Mouse (Mus musculus): ENCODE data around the gene Abca13. TPM values are rescaled to one million over a fixed set of nuclear protein-coding genes. Genes with fewer than 3 reads are reported as not detected.
"Not testable (repeated sequence)": the region's sequence is repeated elsewhere in the genome, so short reads cannot be mapped to it uniquely, and the experiment has no call there.

The Abca13 gene
- polyA plus RNA-seq, 1 experiment from 2014 or later: not detected

DNA sequence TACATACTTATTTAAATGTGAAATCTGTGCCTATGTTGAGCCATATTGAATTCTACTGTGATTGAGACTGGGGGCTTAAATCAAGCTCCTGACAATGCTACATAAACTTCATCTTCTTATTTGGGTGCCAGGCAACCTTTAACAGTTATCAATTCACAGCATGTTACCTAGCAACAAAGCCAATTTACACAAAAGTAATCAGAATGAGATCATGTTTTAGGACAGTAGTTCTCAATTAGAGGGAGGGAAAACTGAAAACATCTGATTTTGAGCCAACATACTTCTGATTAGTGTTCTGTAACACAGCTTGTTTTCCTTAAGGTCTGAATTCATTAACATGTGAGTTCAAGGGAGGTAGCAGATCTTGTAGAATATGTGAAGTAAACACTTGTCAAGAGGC is 244.9 kb downstream of the Abca13 start:
- Histone ChIP-seq H3K4me3 (no peak overlapping the region), H3K4me2 (replicated peaks) (no peak overlapping the region), H3K9me3 (no peaks in the 10 kb centered on the region), H3K27me3 (no peaks in the 10 kb centered on the region), H3K4me1 (no peaks in the 10 kb centered on the region), H3K9ac (replicated peaks) (no peak overlapping the region), H3K27ac (replicated peaks) (no peak overlapping the region), H3K36me3 (no peaks in the 10 kb centered on the region)
- ATAC-seq (ENCODE audit: low FRiP score, low read depth): no peak

DNA sequence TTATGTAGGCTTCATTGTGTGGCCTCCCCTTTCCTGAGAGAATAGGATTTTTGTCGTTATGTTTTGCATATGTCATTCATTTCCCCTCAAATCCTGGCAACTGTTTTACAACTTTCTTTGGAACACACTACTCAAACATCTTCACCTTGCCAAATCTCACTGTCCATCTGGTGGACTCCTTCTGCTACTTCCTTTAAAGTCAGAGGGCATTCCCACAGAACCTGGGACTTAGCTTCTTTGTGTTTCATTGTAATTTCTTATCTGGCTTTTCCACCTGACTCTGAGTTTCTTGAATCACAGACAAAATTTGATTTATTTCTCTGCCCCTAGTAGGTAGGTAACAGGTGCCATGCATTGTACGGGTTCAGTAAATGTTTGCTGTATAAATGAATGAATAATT is 248.0 kb downstream of the Abca13 start:
- WGBS: 91% methylated on average over 2 of the region's 2 CpGs
- Histone ChIP-seq H3K36me3 (no peaks in the 10 kb centered on the region), H3K9me3 (no peaks in the 10 kb centered on the region), H3K4me3 (no peak overlapping the region), H3K9ac (replicated peaks) (no peak overlapping the region), H3K4me1 (no peaks in the 10 kb centered on the region), H3K27ac (replicated peaks) (no peak overlapping the region), H3K27me3 (no peaks in the 10 kb centered on the region), H3K4me2 (replicated peaks) (no peak overlapping the region)
- ATAC-seq (ENCODE audit: low FRiP score, low read depth): no peak

DNA sequence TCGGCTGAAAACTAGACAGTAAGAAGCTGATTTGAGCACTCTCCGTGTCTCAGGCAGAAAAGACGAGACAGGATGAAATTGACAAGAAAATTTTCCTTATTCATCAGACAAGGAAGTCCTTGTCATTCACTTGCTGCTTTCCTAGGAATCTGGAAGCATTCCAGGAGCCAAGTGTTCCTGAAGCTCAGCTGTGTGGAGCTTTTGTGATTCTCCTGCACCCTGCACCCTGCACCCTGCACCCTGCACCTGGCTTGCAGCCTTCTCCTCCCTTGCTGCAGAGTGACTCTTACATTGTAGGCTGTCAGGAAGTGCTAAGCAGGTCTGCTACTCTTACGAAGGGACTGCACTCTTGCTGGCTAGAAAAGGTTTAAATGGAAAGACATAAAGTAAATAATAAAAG is 249.4 kb downstream of the Abca13 start:
- no peak overlapping the region for H3K9ac ChIP-seq (replicated peaks)
- H3K27me3 ChIP-seq: no peaks in the 10 kb centered on the region
- H3K4me2 ChIP-seq (replicated peaks): no peak overlapping the region
- no peaks in the 10 kb centered on the region for H3K4me1 ChIP-seq
- no peak overlapping the region for H3K27ac ChIP-seq (replicated peaks)
- 73% methylated on average over 4 of the region's 4 CpGs for WGBS
- no peaks in the 10 kb centered on the region for H3K36me3 ChIP-seq
- no peak for ATAC-seq (ENCODE audit: low FRiP score, low read depth)
- no peak overlapping the region for H3K4me3 ChIP-seq
- no peaks in the 10 kb centered on the region for H3K9me3 ChIP-seq

DNA sequence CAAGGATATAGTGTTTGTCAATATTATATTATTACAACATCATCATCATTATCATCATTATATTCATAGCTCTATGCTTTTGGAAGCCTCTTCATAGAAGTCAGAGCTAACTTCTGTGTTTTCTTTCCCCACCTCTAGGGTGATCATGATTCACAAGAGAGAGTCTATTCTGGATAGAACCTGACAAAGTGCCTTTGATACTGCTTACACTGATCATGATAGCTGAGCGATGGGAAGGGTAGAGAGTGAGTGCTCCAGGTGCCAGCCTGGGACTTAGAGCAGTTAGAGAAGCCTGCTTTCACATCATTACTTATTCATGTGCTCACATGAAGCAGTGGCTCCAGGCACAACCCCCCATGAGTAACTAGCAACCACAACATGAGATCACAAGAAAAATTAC is 280.7 kb downstream of the Abca13 start:
- WGBS: 96% methylated on average over 1 of the region's 1 CpGs
- Histone ChIP-seq H3K27ac (replicated peaks) (no peak overlapping the region), H3K36me3 (no peaks in the 10 kb centered on the region), H3K27me3 (no peaks in the 10 kb centered on the region), H3K9ac (replicated peaks) (no peak overlapping the region), H3K9me3 (no peaks in the 10 kb centered on the region), H3K4me1 (no peaks in the 10 kb centered on the region), H3K4me3 (no peak overlapping the region), H3K4me2 (replicated peaks) (no peak overlapping the region)
- ATAC-seq (ENCODE audit: low FRiP score, low read depth): no peak

DNA sequence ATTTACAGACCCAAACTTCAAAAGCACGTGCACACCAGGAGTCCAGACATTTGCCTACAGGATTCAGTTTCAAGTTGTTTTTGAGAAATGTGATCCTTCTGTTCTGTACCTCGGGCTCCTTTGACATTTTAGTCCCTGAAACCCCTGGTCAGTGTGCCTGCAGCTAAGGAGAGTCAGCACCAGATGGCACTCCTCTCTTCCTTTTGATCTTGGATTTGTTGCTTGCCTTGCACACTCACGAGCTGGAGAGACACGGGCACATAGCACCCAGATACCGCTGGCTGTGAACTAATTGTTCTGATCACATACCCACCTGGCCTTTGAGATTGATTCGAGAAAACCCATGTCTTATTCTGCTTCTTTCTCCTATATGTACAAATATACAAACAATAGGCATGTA is 289.8 kb downstream of the Abca13 start:
- no peak overlapping the region for H3K27ac ChIP-seq (replicated peaks)
- no peak overlapping the region for H3K4me3 ChIP-seq
- H3K9me3 ChIP-seq: no peaks in the 10 kb centered on the region
- no peaks in the 10 kb centered on the region for H3K27me3 ChIP-seq
- WGBS: 28% methylated on average over 6 of the region's 6 CpGs
- no peaks in the 10 kb centered on the region for H3K36me3 ChIP-seq
- no peaks in the 10 kb centered on the region for H3K4me1 ChIP-seq
- no peak overlapping the region for H3K9ac ChIP-seq (replicated peaks)
- H3K4me2 ChIP-seq (replicated peaks): no peak overlapping the region
- ATAC-seq (ENCODE audit: low FRiP score, low read depth): peak; percentile 84

DNA sequence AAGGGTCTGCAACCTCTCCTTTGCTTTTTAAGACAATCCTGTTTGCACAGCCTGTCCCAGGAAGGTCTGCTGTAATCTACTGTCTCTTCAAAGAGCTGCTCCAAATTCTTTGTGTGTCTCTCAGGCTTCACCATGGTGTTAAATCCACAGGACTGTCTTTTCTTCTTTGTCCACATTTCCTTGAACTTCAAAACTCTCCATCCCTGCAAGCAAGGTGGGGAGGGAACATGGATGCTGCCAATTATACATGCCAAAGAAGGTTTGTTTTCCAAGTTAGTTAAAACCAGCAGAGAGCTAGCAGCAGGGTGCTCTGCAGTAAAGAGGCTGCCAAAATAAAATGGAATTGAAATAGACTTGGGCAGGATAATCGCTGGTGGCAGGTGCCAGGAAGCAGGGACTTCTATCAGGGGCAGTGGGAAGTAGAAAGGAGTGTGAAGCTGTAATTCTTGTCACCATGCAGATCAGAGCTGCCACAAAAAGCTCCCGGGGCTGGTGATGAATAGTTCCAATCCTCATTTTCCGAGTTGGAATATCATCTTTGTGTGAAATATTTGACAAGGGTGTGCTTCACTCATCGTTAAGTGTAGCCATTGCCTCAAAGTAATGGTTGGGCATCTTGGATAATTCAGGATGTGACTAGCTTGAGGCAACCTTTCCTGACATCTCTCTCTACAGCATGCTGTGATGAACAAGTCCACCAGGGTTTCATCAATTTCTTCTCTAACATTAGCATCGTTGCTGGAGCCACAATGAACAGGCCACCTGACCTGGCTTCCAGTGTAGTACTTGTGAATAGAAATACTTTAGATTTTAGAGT is 308.8 kb downstream of the Abca13 start:
- ATAC-seq (ENCODE audit: low FRiP score, low read depth): no peak
- H3K4me2 ChIP-seq (replicated peaks): no peak overlapping the region

DNA sequence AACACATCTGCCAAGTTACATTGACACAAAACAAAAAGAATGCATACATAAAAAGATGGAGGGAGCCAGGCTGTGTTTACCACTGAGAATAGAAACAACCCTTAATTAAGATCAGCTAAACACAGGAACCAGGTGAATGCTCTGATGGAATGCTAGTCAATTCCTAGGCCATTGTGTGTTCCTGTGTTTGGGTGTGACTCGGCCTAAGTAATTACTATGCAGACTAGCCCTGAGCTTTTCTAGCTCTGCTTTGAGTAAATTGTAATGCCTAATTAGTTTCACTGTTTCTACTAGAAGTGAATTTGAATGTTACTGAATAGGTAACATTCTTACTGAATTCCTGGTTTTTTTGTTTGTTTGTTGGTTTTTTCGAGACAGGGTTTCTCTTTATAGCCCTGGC is 323.2 kb downstream of the Abca13 start:
- not testable (repeated sequence) for H3K4me1 ChIP-seq; H3K9ac ChIP-seq (replicated peaks); H3K27me3 ChIP-seq; H3K9me3 ChIP-seq; H3K4me2 ChIP-seq (replicated peaks); H3K4me3 ChIP-seq; ATAC-seq (ENCODE audit: low FRiP score, low read depth); H3K36me3 ChIP-seq; H3K27ac ChIP-seq (replicated peaks)
- 79% methylated on average over 2 of the region's 2 CpGs for WGBS

More for the DNA sequence above, 308.8 kb downstream of the Abca13 start:
- H3K36me3 ChIP-seq: no peaks in the 10 kb centered on the region
- no peaks in the 10 kb centered on the region for H3K27me3 ChIP-seq
- WGBS: 51% methylated on average over 5 of the region's 5 CpGs
- H3K9me3 ChIP-seq: no peaks in the 10 kb centered on the region
- no peaks in the 10 kb centered on the region for H3K4me1 ChIP-seq
- no peak overlapping the region for H3K4me3 ChIP-seq
- no peak overlapping the region for H3K27ac ChIP-seq (replicated peaks)
- no peak overlapping the region for H3K9ac ChIP-seq (replicated peaks)

DNA sequence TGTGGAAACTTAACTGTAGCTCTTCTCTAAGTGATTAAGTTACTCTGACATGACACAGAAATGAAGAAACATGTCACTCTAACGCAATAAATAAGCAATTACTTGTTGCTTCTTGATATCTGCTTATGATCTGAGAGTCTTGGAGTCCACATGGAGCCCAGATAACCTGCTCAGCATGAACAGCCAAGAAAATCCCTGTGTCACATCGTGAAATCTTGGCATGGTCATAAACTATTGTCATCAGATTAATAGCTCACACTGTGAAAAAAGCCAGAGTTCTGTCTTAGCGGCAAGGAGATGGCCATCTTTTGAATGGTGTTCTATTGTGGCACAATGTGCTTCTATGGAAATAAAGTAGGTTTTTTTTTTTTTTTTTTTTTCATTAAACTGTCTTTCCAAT is 336.8 kb downstream of the Abca13 start:
- H3K27me3 ChIP-seq: no peaks in the 10 kb centered on the region
- H3K9ac ChIP-seq (replicated peaks): no peak overlapping the region
- H3K4me1 ChIP-seq: no peaks in the 10 kb centered on the region
- WGBS: 71% methylated on average over 3 of the region's 3 CpGs
- H3K9me3 ChIP-seq: no peaks in the 10 kb centered on the region
- ATAC-seq (ENCODE audit: low FRiP score, low read depth): no peak
- no peak overlapping the region for H3K27ac ChIP-seq (replicated peaks)
- H3K4me2 ChIP-seq (replicated peaks): no peak overlapping the region
- H3K4me3 ChIP-seq: no peak overlapping the region
- no peaks in the 10 kb centered on the region for H3K36me3 ChIP-seq

DNA sequence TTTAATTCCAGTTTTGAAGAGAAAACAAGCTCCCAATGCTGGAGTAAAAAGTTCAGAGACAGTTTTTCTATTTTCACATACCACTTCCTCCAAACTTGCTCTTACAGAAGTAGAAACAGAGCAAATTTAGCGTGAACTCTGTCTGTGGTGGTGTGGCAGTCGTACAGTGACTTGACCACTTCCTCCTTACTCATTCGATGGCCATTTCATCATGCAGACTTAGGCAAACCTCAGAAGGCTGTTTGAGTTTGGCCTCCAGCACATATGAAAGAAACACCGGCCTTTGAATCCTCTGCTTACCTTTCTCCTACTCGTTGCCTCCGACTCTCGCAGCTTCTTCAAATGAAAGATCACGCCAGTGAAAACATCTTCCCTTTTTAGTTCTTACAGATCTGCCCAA is 340.0 kb downstream of the Abca13 start:
- WGBS: 90% methylated on average over 8 of the region's 8 CpGs
- no peaks in the 10 kb centered on the region for H3K36me3 ChIP-seq
- no peak overlapping the region for H3K4me2 ChIP-seq (replicated peaks)
- ATAC-seq (ENCODE audit: low FRiP score, low read depth): no peak
- H3K27me3 ChIP-seq: no peaks in the 10 kb centered on the region
- no peak overlapping the region for H3K9ac ChIP-seq (replicated peaks)
- H3K4me3 ChIP-seq: no peak overlapping the region
- no peak overlapping the region for H3K27ac ChIP-seq (replicated peaks)
- H3K4me1 ChIP-seq: no peaks in the 10 kb centered on the region
- no peaks in the 10 kb centered on the region for H3K9me3 ChIP-seq

DNA sequence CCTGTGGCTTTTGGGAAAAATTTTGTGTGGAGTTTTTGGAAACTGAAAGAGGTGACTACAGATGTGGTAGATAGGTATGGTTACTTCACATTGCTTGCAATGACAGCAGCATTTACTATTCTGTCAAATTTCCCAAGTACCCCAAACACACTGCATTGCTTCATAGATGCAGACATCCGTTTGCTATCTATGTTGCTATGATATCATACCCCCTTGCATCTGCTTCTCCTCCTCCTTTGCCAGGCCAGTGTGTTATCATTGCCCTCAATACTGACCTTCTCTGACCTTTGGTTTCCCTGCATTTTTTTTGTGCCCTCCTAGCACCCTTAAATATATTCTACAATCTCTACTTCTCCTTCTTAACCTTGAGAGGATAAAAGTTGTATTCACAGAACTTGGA is 341.4 kb downstream of the Abca13 start:
- H3K36me3 ChIP-seq: no peaks in the 10 kb centered on the region
- no peaks in the 10 kb centered on the region for H3K9me3 ChIP-seq
- no peak overlapping the region for H3K4me3 ChIP-seq
- no peaks in the 10 kb centered on the region for H3K27me3 ChIP-seq
- ATAC-seq (ENCODE audit: low FRiP score, low read depth): no peak
- WGBS: 81% methylated on average over 1 of the region's 1 CpGs
- no peak overlapping the region for H3K9ac ChIP-seq (replicated peaks)
- no peak overlapping the region for H3K4me2 ChIP-seq (replicated peaks)
- no peak overlapping the region for H3K27ac ChIP-seq (replicated peaks)
- H3K4me1 ChIP-seq: no peaks in the 10 kb centered on the region

DNA sequence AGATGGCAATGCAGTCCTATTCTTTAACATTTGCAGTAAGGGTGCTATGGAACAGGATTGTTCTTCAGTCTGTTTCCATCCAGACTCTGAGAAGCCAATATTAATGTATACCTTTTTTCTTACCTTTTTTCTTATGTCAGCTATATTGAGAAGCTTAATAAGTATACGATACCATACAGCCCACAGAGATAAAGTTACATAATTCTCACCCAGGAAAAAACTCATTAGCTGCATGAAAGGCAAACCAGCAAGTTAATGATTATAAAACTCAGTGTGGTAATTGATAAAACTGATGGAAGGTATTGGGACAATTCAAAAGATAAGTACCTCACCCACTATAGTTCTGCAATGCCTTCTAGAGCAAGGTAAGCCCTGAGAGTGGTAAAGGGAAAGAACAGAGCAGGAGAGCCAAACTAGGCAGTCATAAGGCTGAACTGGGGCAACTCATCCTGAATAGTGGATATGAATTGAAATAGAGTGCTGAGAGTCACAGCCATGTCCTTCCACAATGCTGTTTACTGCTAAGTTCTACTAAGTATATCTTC is 342.0 kb downstream of the Abca13 start:
- H3K4me2 ChIP-seq (replicated peaks): no peak overlapping the region
- H3K4me1 ChIP-seq: no peaks in the 10 kb centered on the region
- no peaks in the 10 kb centered on the region for H3K27me3 ChIP-seq
- ATAC-seq (ENCODE audit: low FRiP score, low read depth): no peak
- WGBS: 80% methylated on average over 1 of the region's 1 CpGs
- H3K9ac ChIP-seq (replicated peaks): no peak overlapping the region
- no peak overlapping the region for H3K27ac ChIP-seq (replicated peaks)
- no peaks in the 10 kb centered on the region for H3K9me3 ChIP-seq
- H3K4me3 ChIP-seq: no peak overlapping the region
- H3K36me3 ChIP-seq: no peaks in the 10 kb centered on the region

DNA sequence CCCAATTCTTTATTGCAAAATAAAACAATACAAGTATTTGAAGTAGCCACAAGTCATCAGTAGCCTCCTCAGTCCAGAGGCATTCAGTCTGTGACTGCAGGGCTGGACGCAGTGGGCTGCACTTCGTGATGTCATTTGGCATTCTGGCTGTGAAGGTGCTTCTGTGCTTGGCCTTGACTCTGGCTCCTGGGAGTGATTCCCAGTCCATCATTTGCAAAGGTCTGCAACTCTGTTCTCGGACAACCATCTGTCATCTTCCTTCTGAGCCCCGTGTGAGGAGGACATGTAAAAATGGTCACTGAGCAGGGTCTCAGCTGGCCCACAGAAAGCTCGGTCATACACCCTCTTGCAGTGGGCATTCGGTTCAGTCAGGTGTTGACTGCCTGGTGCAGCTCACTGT is 345.1 kb downstream of the Abca13 start:
- Histone ChIP-seq H3K9me3 (no peaks in the 10 kb centered on the region), H3K4me3 (no peak overlapping the region), H3K36me3 (no peaks in the 10 kb centered on the region), H3K9ac (replicated peaks) (no peak overlapping the region), H3K4me1 (no peaks in the 10 kb centered on the region), H3K27ac (replicated peaks) (no peak overlapping the region), H3K4me2 (replicated peaks) (no peak overlapping the region), H3K27me3 (no peaks in the 10 kb centered on the region)
- no peak for ATAC-seq (ENCODE audit: low FRiP score, low read depth)
- 81% methylated on average over 6 of the region's 6 CpGs for WGBS

DNA sequence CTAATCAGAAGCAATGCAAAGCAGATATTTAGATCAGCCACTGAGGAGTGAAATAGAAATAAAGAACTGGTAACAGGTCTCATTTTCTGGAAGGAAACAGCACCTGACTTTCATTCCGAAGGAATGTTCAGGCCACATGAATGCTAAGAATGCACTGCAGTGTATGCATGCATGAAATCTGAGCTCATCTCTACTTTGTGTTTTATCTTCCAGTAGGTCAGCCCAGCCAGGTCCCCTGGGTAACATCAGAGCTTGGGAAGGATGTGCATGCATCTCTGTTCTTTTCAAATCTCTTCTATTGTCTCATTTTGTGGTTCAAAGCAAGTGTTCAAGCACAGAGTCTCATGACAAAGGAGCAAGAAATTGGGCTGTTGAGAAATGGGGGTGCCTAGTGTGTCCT is 346.6 kb downstream of the Abca13 start:
- Histone ChIP-seq H3K27ac (replicated peaks) (no peak overlapping the region), H3K9ac (replicated peaks) (no peak overlapping the region), H3K4me2 (replicated peaks) (no peak overlapping the region), H3K36me3 (no peaks in the 10 kb centered on the region), H3K9me3 (no peaks in the 10 kb centered on the region), H3K4me3 (no peak overlapping the region), H3K27me3 (no peaks in the 10 kb centered on the region), H3K4me1 (no peaks in the 10 kb centered on the region)
- no peak for ATAC-seq (ENCODE audit: low FRiP score, low read depth)
- 67% methylated on average over 1 of the region's 1 CpGs for WGBS
